Mouse (Mus musculus) lung, embryonic 14.5 days (tissue): ENCODE results near the gene Snip1. TPM values are rescaled to one million over a fixed set of nuclear protein-coding genes. Genes with fewer than 3 reads are reported as not detected.

Experiments
- ATAC-seq: fragments of 200-750 bp; cut with Nextera tagmentation; 2 replicates; pipeline ENCODE4 v1.8.0; 2017; ENCODE audit warnings: mild to moderate bottlenecking, moderate TSS enrichment, moderate library complexity; ENCODE audit not compliant: insufficient read depth
- DNase-seq: peaks from one replicate; pipeline ENCODE4 v3.0.0-alpha.2; 2015
- H3K27ac ChIP-seq: fragments of 300-500 bp; sonication (generic); 2 replicates; pipeline ENCODE4 v1.5.1; 2014; ENCODE audit warnings: low read depth, mild to moderate bottlenecking, moderate library complexity
- H3K27me3 ChIP-seq: fragments of 300-500 bp; sonication (generic); 2 replicates; pipeline ENCODE4 v1.6.1; 2014; ENCODE audit warnings: low read length, control low read depth; ENCODE audit not compliant: insufficient read depth
- H3K36me3 ChIP-seq: fragments of 300-500 bp; sonication (generic); 2 replicates; pipeline ENCODE4 v1.6.1; 2014; ENCODE audit warnings: control low read depth; ENCODE audit not compliant: insufficient read depth
- H3K4me1 ChIP-seq: fragments of 300-500 bp; sonication (generic); 2 replicates; pipeline ENCODE4 v1.6.1; 2014; ENCODE audit warnings: antibody characterized with exemption, control low read depth; ENCODE audit not compliant: insufficient read depth
- H3K4me2 ChIP-seq: fragments of 300-500 bp; sonication (generic); 2 replicates; pipeline ENCODE4 v1.6.1; 2014; ENCODE audit warnings: mild to moderate bottlenecking
- H3K4me3 ChIP-seq: fragments of 300-500 bp; sonication (generic); 2 replicates; pipeline ENCODE4 v1.5.1; 2014; ENCODE audit warnings: low read depth, low read length
- H3K9ac ChIP-seq: fragments of 300-500 bp; sonication (generic); 2 replicates; pipeline ENCODE4 v1.6.1; 2014
- H3K9me3 ChIP-seq: fragments of 300-500 bp; sonication (generic); 2 replicates; pipeline ENCODE4 v1.6.1; 2016; ENCODE audit warnings: low read depth, low read length, control low read depth
- CTCF ChIP-seq: IDR thresholded peaks from 2 replicates; pipeline ENCODE4 v1.5.1; 2016; ENCODE audit warnings: antibody characterized with exemption, low read depth
- WGBS: fragments of 180-500 bp; shearing (Covaris S2); extraction: QIAGEN DNeasy Blood & Tissue Kit; methylation state at CpG from one replicate; pipeline ENCODE4 v1.1.7; 2014; 5-methylcytosine and 5-hydroxymethylcytosine counted together
- polyA plus RNA-seq: library from polyadenylated mRNA; unstranded; fragments of >200 nt; fragmentation: Nextera tagmentation; extraction: Ambion mirVana; gene quantifications from 2 replicates; pipeline ENCODE4 v1.2.1, GENCODE M21; 2014

Gene Snip1
- polyA plus RNA-seq, 1 experiment from 2014 or later, result 35.6 TPM

GRCm38 (mm10) chr4:125099458-125099857, 33.0 kb downstream of the Snip1 start:
- WGBS, result 9% methylated on average over 8 of the region's 8 CpGs
- H3K27ac ChIP-seq, result no peak overlapping the region
- ATAC-seq (peak; percentile 65), DNase-seq (peak; percentile 89)
- H3K4me2 ChIP-seq, result no peak overlapping the region
- H3K36me3 ChIP-seq, result peaks cover 26% of the 10 kb centered on the region
- H3K9me3 ChIP-seq, result no peaks in the 10 kb centered on the region
- no peaks in the 10 kb centered on the region for H3K4me1 ChIP-seq
- peak; percentile 97 for TF ChIP-seq CTCF
- H3K9ac ChIP-seq, result no peak overlapping the region
- no peaks in the 10 kb centered on the region for H3K27me3 ChIP-seq
- H3K4me3 ChIP-seq, result no peak overlapping the region

DNA sequence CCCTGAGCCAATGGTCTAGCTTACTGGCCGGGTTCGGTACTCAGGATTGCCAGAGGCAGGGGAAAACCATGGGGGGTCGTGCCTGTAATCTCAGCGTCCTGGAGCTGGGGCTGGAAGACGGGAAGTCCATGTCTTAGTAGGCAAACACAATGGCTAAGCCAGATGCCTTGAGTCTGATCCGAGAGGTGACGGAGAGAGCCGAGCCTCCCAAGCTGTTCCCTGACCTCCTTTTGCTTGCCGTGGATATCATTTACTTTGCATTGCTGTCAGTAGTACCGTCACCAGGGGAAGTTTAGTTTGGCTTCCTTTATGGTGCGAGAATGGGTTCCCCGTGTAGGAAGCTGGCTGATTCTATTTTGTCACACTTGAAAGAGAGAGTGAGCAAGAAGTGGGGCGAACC, 34.9 kb downstream of the Snip1 start:
- TF ChIP-seq CTCF, result no peak
- no peaks in the 10 kb centered on the region for H3K9me3 ChIP-seq
- no peak overlapping the region for H3K27ac ChIP-seq
- DNase-seq (no peak), ATAC-seq (no peak)
- no peaks in the 10 kb centered on the region for H3K4me1 ChIP-seq
- H3K4me2 ChIP-seq, result no peak overlapping the region
- 71% methylated on average over 13 of the region's 13 CpGs for WGBS
- no peak overlapping the region for H3K4me3 ChIP-seq
- H3K27me3 ChIP-seq, result no peaks in the 10 kb centered on the region
- peaks cover 45% of the 10 kb centered on the region for H3K36me3 ChIP-seq
- no peak overlapping the region for H3K9ac ChIP-seq

- WGBS, result 92% methylated on average over 9 of the region's 9 CpGs
- no peaks in the 10 kb centered on the region for H3K4me1 ChIP-seq
- DNase-seq, result no peak
- no peaks in the 10 kb centered on the region for H3K27me3 ChIP-seq
- no peaks in the 10 kb centered on the region for H3K9me3 ChIP-seq
- no peak for ATAC-seq
- H3K9ac ChIP-seq, result no peak overlapping the region
- no peak overlapping the region for H3K4me3 ChIP-seq
- peaks cover 67% of the 10 kb centered on the region for H3K36me3 ChIP-seq
- TF ChIP-seq CTCF, result no peak
- no peak overlapping the region for H3K4me2 ChIP-seq
- no peak overlapping the region for H3K27ac ChIP-seq
These were observed 38.9 kb downstream of the Snip1 start for GRCm38 (mm10) chr4:125105354-125105753.

DNA sequence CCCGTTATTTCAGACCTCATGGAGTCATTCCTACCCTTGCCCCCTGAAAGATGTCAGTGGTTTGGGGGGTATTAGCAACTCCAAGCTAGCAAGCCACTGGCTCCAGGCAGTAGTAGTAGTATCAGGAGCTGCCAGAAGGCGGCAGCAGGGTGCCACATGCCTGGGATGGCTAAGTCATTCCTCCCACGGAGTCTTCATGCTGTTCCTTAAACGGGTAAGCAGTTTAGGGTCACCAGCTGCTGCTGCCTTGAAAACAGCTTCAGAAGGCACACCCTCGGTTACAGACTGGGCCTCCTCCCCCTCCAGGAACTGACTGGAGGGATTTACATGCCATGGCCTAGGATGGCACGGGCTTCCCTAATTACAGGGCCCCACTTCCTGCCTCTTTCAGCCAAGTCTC, 48.2 kb downstream of the Snip1 start:
- no peaks in the 10 kb centered on the region for H3K4me1 ChIP-seq
- 0 out of 2 replicates have a peak overlapping the region, but pooled peaks have one; percentile 10 for H3K27ac ChIP-seq
- DNase-seq, result peak; percentile 88
- H3K9me3 ChIP-seq, result no peaks in the 10 kb centered on the region
- peaks cover 6% of the 10 kb centered on the region; the same call in 1 of the 2 replicates for H3K36me3 ChIP-seq
- no peaks in the 10 kb centered on the region for H3K27me3 ChIP-seq
- 11% methylated on average over 6 of the region's 6 CpGs for WGBS
- H3K9ac ChIP-seq, result no peak overlapping the region; the same call in 1 of the 2 replicates
- no peak overlapping the region for H3K4me2 ChIP-seq
- no peak overlapping the region for H3K4me3 ChIP-seq
- ATAC-seq, result peak; percentile 26; the same call in 1 of the 2 replicates
- peak; percentile 81 for TF ChIP-seq CTCF

GRCm38 (mm10) chr4:125115081-125115480, 48.6 kb downstream of the Snip1 start:
- ATAC-seq, result no peak
- no peak overlapping the region for H3K4me2 ChIP-seq
- WGBS, result 81% methylated on average over 4 of the region's 4 CpGs
- no peak for DNase-seq
- H3K9ac ChIP-seq, result no peak overlapping the region; the same call in 1 of the 2 replicates
- no peaks in the 10 kb centered on the region for H3K9me3 ChIP-seq
- H3K4me1 ChIP-seq, result no peaks in the 10 kb centered on the region
- H3K36me3 ChIP-seq, result peaks cover 1% of the 10 kb centered on the region; the same call in 1 of the 2 replicates
- TF ChIP-seq CTCF, result no peak
- H3K4me3 ChIP-seq, result no peak overlapping the region
- H3K27me3 ChIP-seq, result no peaks in the 10 kb centered on the region
- 0 out of 2 replicates have a peak overlapping the region, but pooled peaks have one; percentile 10 for H3K27ac ChIP-seq

DNA sequence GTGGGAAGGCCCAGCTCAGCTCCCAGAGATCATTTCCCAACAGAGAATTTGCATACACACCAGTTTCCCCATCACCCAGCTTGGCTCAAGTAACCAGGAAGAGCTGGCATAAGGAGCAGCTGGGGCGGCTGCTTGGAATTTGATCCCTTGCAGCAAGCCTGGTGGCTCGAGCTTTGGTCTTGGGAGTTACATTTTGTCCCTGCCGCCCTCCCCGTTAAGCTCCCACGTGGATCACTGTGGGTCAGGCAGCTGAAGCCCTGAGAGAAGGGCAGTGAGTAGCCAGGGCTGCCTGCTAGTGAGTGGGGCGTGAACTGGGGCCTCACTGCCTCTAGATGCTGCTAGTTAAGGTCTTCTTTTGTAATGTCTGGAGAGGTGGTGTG, 49.2 kb downstream of the Snip1 start:
- Histone ChIP-seq H3K36me3 (no peaks in the 10 kb centered on the region; the same call in 1 of the 2 replicates), H3K27me3 (no peaks in the 10 kb centered on the region), H3K4me2 (no peak overlapping the region), H3K4me3 (no peak overlapping the region), H3K4me1 (no peaks in the 10 kb centered on the region), H3K9me3 (no peaks in the 10 kb centered on the region), H3K27ac (no peak overlapping the region), H3K9ac (no peak overlapping the region)
- no peak for TF ChIP-seq CTCF
- 30% methylated on average over 6 of the region's 6 CpGs for WGBS
- DNase-seq, result peak; percentile 28
- no peak for ATAC-seq

- H3K4me2 ChIP-seq, result no peak overlapping the region
- no peaks in the 10 kb centered on the region for H3K4me1 ChIP-seq
- H3K36me3 ChIP-seq, result no peaks in the 10 kb centered on the region; the same call in 1 of the 2 replicates
- no peak for TF ChIP-seq CTCF
- DNase-seq (peak; percentile 77), ATAC-seq (no peak)
- no peaks in the 10 kb centered on the region for H3K27me3 ChIP-seq
- no peak overlapping the region for H3K4me3 ChIP-seq
- WGBS, result 58% methylated on average over 9 of the region's 9 CpGs
- no peak overlapping the region for H3K9ac ChIP-seq
- no peaks in the 10 kb centered on the region for H3K9me3 ChIP-seq
- H3K27ac ChIP-seq, result no peak overlapping the region
These were observed 49.8 kb downstream of the Snip1 start for GRCm38 (mm10) chr4:125116090-125116861.
